Mouse (Mus musculus) cerebellum, adult 2 months (tissue): ENCODE data around the gene Olfr286. TPM values are rescaled to one million over a fixed set of nuclear protein-coding genes. Genes with fewer than 3 reads are reported as not detected.

ENCODE experiments used
- DNase-seq, 2 experiments: peaks; one replicate each; pipeline ENCODE4 v3.0.0; 2021
- H3K27ac ChIP-seq: fragments of 200-500 bp; 2 replicates; pipeline ENCODE4 v1.5.1; 2012; ENCODE audit warnings: low read length, control low read depth, inconsistent platforms; ENCODE audit not compliant: insufficient read depth
- H3K27me3 ChIP-seq: fragments of 200-500 bp; 2 replicates; pipeline ENCODE4 v1.6.1; 2012; ENCODE audit warnings: inconsistent platforms, mild to moderate bottlenecking, low read length, moderate library complexity; ENCODE audit not compliant: control insufficient read depth, insufficient read depth
- H3K4me1 ChIP-seq: fragments of 200-500 bp; 2 replicates; pipeline ENCODE4 v1.6.1; 2011; ENCODE audit warnings: low read length; ENCODE audit not compliant: control insufficient read depth, insufficient read depth
- H3K4me3 ChIP-seq: fragments of 200-500 bp; replicated peaks from 2 replicates; pipeline ENCODE3; 2011; ENCODE audit warnings: mild to moderate bottlenecking, low read depth, low read length, control low read depth; ENCODE audit not compliant: insufficient read depth
- CTCF ChIP-seq: fragments of 200-500 bp; IDR thresholded peaks from 2 replicates; pipeline ENCODE4 v1.5.1; 2011; ENCODE audit warnings: low read depth, mild to moderate bottlenecking, control low read depth, low read length, moderate library complexity, borderline replicate concordance; ENCODE audit not compliant: insufficient read depth
- POLR2A ChIP-seq: fragments of 200-500 bp; IDR thresholded peaks from 2 replicates; pipeline ENCODE4 v1.6.1; 2011; ENCODE audit warnings: low read length, control low read depth, borderline replicate concordance; ENCODE audit not compliant: insufficient read depth
- WGBS: fragments of 180-500 bp; shearing (Covaris S2); methylation state at CpG from one replicate; pipeline ENCODE4 v1.1.7; 2018; 5-methylcytosine and 5-hydroxymethylcytosine counted together
- polyA plus RNA-seq: library from polyadenylated mRNA; depleted of rRNA; stranded (reverse); fragments of >200 nt; gene quantifications from 2 replicates; pipeline ENCODE4 v1.2.3, GENCODE M21; 2012; rRNA removed

Gene Olfr286
- polyA plus RNA-seq, 1 experiment: not detected

- Histone ChIP-seq H3K27me3 (no peaks in the 10 kb centered on the region), H3K4me1 (no peaks in the 10 kb centered on the region; the same call in 1 of the 2 replicates), H3K27ac (peak overlapping the region; percentile 90), H3K4me3 (peak overlapping the region; percentile 78)
- WGBS: 2% methylated on average over 26 of the region's 26 CpGs
- no peak for TF ChIP-seq POLR2A
- TF ChIP-seq CTCF: no peak
- DNase-seq: no peak
These were observed 53.6 kb downstream of the Olfr286 start for GRCm38 (mm10) chr15:98180567-98181131.

GRCm38 (mm10) chr15:98177320-98177719 lies 56.9 kb downstream of the Olfr286 start:
- TF ChIP-seq CTCF: no peak
- no peak for TF ChIP-seq POLR2A
- DNase-seq: no peak
- Histone ChIP-seq H3K27ac (no peak overlapping the region), H3K4me3 (no peak overlapping the region), H3K27me3 (no peaks in the 10 kb centered on the region), H3K4me1 (no peaks in the 10 kb centered on the region; the same call in 1 of the 2 replicates)
- WGBS: 76% methylated on average over 3 of the region's 3 CpGs

Other genes starting within 250 kb of the Olfr286 start
- gene Col2a1, start 229.8 kb downstream of the Olfr286 start, polyA plus RNA-seq: 2.2 and 2.4 TPM in 2 replicates
- gene Pfkm, start 141.9 kb downstream of the Olfr286 start, polyA plus RNA-seq: 471 and 489 TPM in 2 replicates
- 14.7 and 16.8 TPM in 2 replicates for gene Senp1, start 140.7 kb downstream of the Olfr286 start, polyA plus RNA-seq
- 83.6 and 88.3 TPM in 2 replicates for gene Asb8, start 68.8 kb downstream of the Olfr286 start, polyA plus RNA-seq
- gene Ccdc184, start 67.3 kb downstream of the Olfr286 start, polyA plus RNA-seq: 24.3 and 30.9 TPM in 2 replicates
- 0.38 and 0.44 TPM in 2 replicates for gene Olfr288, start 38.9 kb downstream of the Olfr286 start, polyA plus RNA-seq
- gene Gm44579, start 13.5 kb downstream of the Olfr286 start, polyA plus RNA-seq: not detected in 2 replicates
- gene Olfr287, start 13.4 kb downstream of the Olfr286 start, polyA plus RNA-seq: 15.4 and 18.5 TPM in 2 replicates
- gene H1fnt, start 22.8 kb upstream of the Olfr286 start, polyA plus RNA-seq: not detected in 2 replicates
- 10.1 and 11.0 TPM in 2 replicates for gene Zfp641, start 61.7 kb upstream of the Olfr286 start, polyA plus RNA-seq
- gene Olfr285, start 82.9 kb upstream of the Olfr286 start, polyA plus RNA-seq: not detected in 2 replicates
- gene Olfr284, start 106.5 kb upstream of the Olfr286 start, polyA plus RNA-seq: not detected in 2 replicates
- not detected in 2 replicates for gene Olfr283, start 146.5 kb upstream of the Olfr286 start, polyA plus RNA-seq
- gene Olfr282, start 196.8 kb upstream of the Olfr286 start, polyA plus RNA-seq: not detected in 2 replicates
- not detected in 2 replicates for gene Olfr281, start 218.1 kb upstream of the Olfr286 start, polyA plus RNA-seq
- not detected in 2 replicates for gene OR5BS1P, start 235.4 kb upstream of the Olfr286 start, polyA plus RNA-seq
- gene Lalba, start 248.3 kb upstream of the Olfr286 start, polyA plus RNA-seq: 0.34 TPM in 1 of 2 replicates, not detected in the other